Mouse (Mus musculus) megakaryocyte, embryonic 14.5 days (primary cell): Measurements from ENCODE around the gene Tspan12.

ENCODE experiments used
- FLI1 ChIP-seq: IDR thresholded peaks from 2 replicates; pipeline ENCODE4 v1.6.1; 2012; ENCODE audit warnings: low read length, inconsistent platforms, mixed read lengths
- GATA1 ChIP-seq: IDR thresholded peaks from 3 replicates; pipeline ENCODE4 v1.6.1; 2012; ENCODE audit warnings: mixed read lengths, low read length, inconsistent platforms, borderline replicate concordance

DNA sequence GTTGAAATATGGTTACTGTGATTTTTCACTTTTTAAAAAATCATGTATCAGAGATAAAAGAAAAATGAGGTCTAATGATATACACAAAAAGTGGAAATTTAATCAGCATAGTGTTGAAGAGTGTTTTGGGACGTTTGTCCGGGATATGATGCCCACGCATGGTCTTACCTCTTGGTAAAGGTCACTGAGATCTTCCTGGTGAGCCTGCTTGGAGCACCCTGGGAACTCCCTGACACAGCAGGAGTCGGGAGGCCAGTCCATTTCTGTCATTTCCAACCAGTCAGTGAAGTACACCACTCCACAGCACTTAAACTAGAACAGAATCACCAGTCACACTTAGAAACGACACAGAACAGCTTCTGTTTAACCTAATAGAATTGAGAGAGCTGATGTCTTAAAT is 56.9 kb downstream of the Tspan12 start:
- TF ChIP-seq GATA1 (no peak), FLI1 (no peak)
